Mouse (Mus musculus): ENCODE results near the gene Mycn. TPM values are rescaled to one million over a fixed set of nuclear protein-coding genes. Genes with fewer than 3 reads are reported as not detected.

The Mycn gene
- total RNA-seq (2014; rRNA removed) (0.40 and 0.65 TPM in 2 replicates), polyA plus RNA-seq (2012; rRNA removed) (0.21 and 0.54 TPM in 2 replicates)

DNA sequence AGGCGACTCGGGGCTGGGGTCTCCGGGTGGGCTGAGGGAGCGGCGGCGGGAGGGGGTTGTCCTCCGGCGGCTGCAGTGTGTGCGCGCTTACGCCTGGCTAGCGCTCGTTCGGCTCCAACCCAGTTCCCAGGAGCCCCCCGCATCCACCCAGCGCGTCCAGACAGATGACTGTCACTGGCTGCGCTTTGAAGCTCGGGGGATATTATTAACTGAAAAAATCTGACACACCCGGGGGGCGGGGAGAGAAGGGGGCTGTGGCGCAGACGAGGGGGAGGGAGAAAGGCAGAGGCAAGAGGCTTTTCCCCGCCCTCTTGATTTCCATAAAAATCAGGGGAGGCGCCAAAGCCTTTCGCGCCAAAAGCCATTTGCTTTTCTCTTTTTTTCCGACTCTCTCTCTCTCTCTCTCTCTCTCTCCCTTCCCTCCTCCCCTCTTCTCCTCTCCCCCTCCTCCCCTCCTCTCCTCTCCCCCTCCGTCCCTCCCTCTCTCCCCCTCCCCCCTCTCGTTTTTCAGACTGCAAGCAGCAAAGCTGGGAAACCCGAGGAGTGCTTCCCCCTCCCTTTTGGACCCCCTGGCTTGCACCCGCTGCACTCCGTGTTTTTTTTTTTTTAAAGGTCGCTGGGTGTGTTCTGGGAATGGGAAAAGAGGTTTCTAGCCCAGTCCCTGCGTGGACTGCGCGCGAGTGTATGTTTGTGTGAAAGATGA lies at the start of gene Mycn:
Gene Mycn (minus strand): TSS at position 254 of the 703 bp plus-strand sequence.
- WGBS: under 1% methylated on average over 38 of the region's 38 CpGs
- peak; percentile 40; the same call in 1 of the 2 replicates for TF ChIP-seq POLR2A (IDR thresholded peaks at IDR 0.05; ENCODE audit: extremely low read depth, insufficient read depth, low read length)
- no peak for TF ChIP-seq CTCF (IDR thresholded peaks at IDR 0.05; ENCODE audit: low read depth, low read length)
- 0 out of 2 replicates have a peak, but pooled peaks cover 2% of the 10 kb centered on the region for H3K27me3 ChIP-seq (ENCODE audit: control insufficient read depth, insufficient read depth, low read length)
- H3K9ac ChIP-seq (ENCODE audit: low read depth, low read length): peak within 1 kb of the TSS; percentile 74
- peak; percentile 44 for DNase-seq (ENCODE audit: extremely low read depth, low read depth, low spot score)
- no peaks in the 10 kb centered on the region for H3K36me3 ChIP-seq (ENCODE audit: control insufficient read depth, insufficient read depth, low read length)
- H3K4me3 ChIP-seq (ENCODE audit: insufficient read depth, low read depth, low read length): peak within 1 kb of the TSS; percentile 74
- H3K4me1 ChIP-seq (ENCODE audit: control insufficient read depth, insufficient read depth, low read length): peaks cover 12% of the 10 kb centered on the region
- 0 out of 2 replicates have a peak, but pooled peaks cover 3% of the 10 kb centered on the region for H3K79me2 ChIP-seq (ENCODE audit: control insufficient read depth, insufficient read depth, low read length)
- H3K27ac ChIP-seq (replicated peaks; ENCODE audit: insufficient read depth, low read depth, low read length): 0 out of 2 replicates have a peak within 1 kb of the TSS, but pooled peaks have one; percentile 11

- H3K79me2 ChIP-seq (ENCODE audit: control insufficient read depth, insufficient read depth, low read length): no peaks in the 10 kb centered on the region
- 96% methylated on average over 8 of the region's 8 CpGs for WGBS
- no peak for TF ChIP-seq CTCF (IDR thresholded peaks at IDR 0.05; ENCODE audit: low read depth, low read length)
- no peak for TF ChIP-seq POLR2A (IDR thresholded peaks at IDR 0.05; ENCODE audit: extremely low read depth, insufficient read depth, low read length)
Observed at GRCm38 (mm10) chr12:12987376-12987775, 45.7 kb upstream of the Mycn start.

GRCm38 (mm10) chr12:12986612-12987206 lies 45.0 kb upstream of the Mycn start:
- no peak for DNase-seq (ENCODE audit: extremely low read depth, low read depth, low spot score)
- no peaks in the 10 kb centered on the region for H3K27me3 ChIP-seq (ENCODE audit: control insufficient read depth, insufficient read depth, low read length)
- no peak overlapping the region for H3K9ac ChIP-seq (ENCODE audit: low read depth, low read length)
- no peaks in the 10 kb centered on the region for H3K36me3 ChIP-seq (ENCODE audit: control insufficient read depth, insufficient read depth, low read length)
- WGBS: 81% methylated on average over 20 of the region's 20 CpGs
- no peak overlapping the region for H3K4me3 ChIP-seq (ENCODE audit: insufficient read depth, low read depth, low read length)
- no peak overlapping the region for H3K27ac ChIP-seq (replicated peaks; ENCODE audit: insufficient read depth, low read depth, low read length)
- no peaks in the 10 kb centered on the region for H3K79me2 ChIP-seq (ENCODE audit: control insufficient read depth, insufficient read depth, low read length)
- no peak for TF ChIP-seq POLR2A (IDR thresholded peaks at IDR 0.05; ENCODE audit: extremely low read depth, insufficient read depth, low read length)
- TF ChIP-seq CTCF (IDR thresholded peaks at IDR 0.05; ENCODE audit: low read depth, low read length): no peak
- no peaks in the 10 kb centered on the region for H3K4me1 ChIP-seq (ENCODE audit: control insufficient read depth, insufficient read depth, low read length)

More at GRCm38 (mm10) chr12:12987376-12987775, 45.7 kb upstream of the Mycn start:
- Histone ChIP-seq H3K36me3 (ENCODE audit: control insufficient read depth, insufficient read depth, low read length) (no peaks in the 10 kb centered on the region), H3K27ac (replicated peaks; ENCODE audit: insufficient read depth, low read depth, low read length) (no peak overlapping the region), H3K9ac (ENCODE audit: low read depth, low read length) (no peak overlapping the region), H3K27me3 (ENCODE audit: control insufficient read depth, insufficient read depth, low read length) (no peaks in the 10 kb centered on the region), H3K4me3 (ENCODE audit: insufficient read depth, low read depth, low read length) (no peak overlapping the region), H3K4me1 (ENCODE audit: control insufficient read depth, insufficient read depth, low read length) (no peaks in the 10 kb centered on the region)
- no peak for DNase-seq (ENCODE audit: extremely low read depth, low read depth, low spot score)

- no peak overlapping the region for H3K27ac ChIP-seq (replicated peaks; ENCODE audit: insufficient read depth, low read depth, low read length)
- H3K9ac ChIP-seq (ENCODE audit: low read depth, low read length): no peak overlapping the region
- no peaks in the 10 kb centered on the region for H3K36me3 ChIP-seq (ENCODE audit: control insufficient read depth, insufficient read depth, low read length)
- no peaks in the 10 kb centered on the region for H3K79me2 ChIP-seq (ENCODE audit: control insufficient read depth, insufficient read depth, low read length)
- DNase-seq (ENCODE audit: extremely low read depth, low read depth, low spot score): no peak
- H3K4me3 ChIP-seq (ENCODE audit: insufficient read depth, low read depth, low read length): no peak overlapping the region
- no peaks in the 10 kb centered on the region for H3K27me3 ChIP-seq (ENCODE audit: control insufficient read depth, insufficient read depth, low read length)
- TF ChIP-seq POLR2A (IDR thresholded peaks at IDR 0.05; ENCODE audit: extremely low read depth, insufficient read depth, low read length) (no peak), CTCF (IDR thresholded peaks at IDR 0.05; ENCODE audit: low read depth, low read length) (no peak)
- 90% methylated on average over 1 of the region's 1 CpGs for WGBS
- no peaks in the 10 kb centered on the region for H3K4me1 ChIP-seq (ENCODE audit: control insufficient read depth, insufficient read depth, low read length)
Observed at GRCm38 (mm10) chr12:12983032-12983431, 41.3 kb upstream of the Mycn start.

DNA sequence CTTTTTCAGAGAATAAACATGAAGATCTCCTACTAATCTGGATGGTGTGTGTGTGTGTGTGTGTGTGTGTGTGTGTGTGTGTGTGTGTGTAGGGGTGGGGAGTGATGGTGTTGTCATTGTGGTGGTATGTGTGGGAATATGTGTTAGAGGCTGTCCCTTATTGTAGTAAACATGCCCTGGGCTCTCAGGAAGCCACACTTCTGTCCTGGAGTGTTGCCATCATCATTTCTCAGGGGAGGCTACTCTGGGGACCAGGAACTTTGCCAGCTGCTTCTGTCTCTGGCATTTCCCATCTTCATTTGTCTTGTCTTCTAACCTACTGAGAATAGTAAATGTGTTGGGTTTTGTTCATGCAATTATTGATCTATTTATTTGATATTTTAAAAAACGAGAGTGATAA lies 33.7 kb upstream of the Mycn start:
- TF ChIP-seq POLR2A (IDR thresholded peaks at IDR 0.05; ENCODE audit: extremely low read depth, insufficient read depth, low read length) (no peak), CTCF (IDR thresholded peaks at IDR 0.05; ENCODE audit: low read depth, low read length) (no peak)
- no peaks in the 10 kb centered on the region for H3K4me1 ChIP-seq (ENCODE audit: control insufficient read depth, insufficient read depth, low read length)
- no peak overlapping the region for H3K27ac ChIP-seq (replicated peaks; ENCODE audit: insufficient read depth, low read depth, low read length)
- 55% methylated on average over 1 of the region's 1 CpGs for WGBS
- H3K27me3 ChIP-seq (ENCODE audit: control insufficient read depth, insufficient read depth, low read length): no peaks in the 10 kb centered on the region
- H3K4me3 ChIP-seq (ENCODE audit: insufficient read depth, low read depth, low read length): no peak overlapping the region
- no peak overlapping the region for H3K9ac ChIP-seq (ENCODE audit: low read depth, low read length)
- H3K36me3 ChIP-seq (ENCODE audit: control insufficient read depth, insufficient read depth, low read length): no peaks in the 10 kb centered on the region
- no peaks in the 10 kb centered on the region for H3K79me2 ChIP-seq (ENCODE audit: control insufficient read depth, insufficient read depth, low read length)
- peak; percentile 4 for DNase-seq (ENCODE audit: extremely low read depth, low read depth, low spot score)

All from liver, adult 2 months (tissue).